Mouse (Mus musculus) adrenal gland, adult (tissue): ENCODE data around the gene Gna13.

Experiments
- DNase-seq, 2 experiments: peaks; one replicate each; pipeline ENCODE4 v3.0.0; 2022 to 2023; ENCODE audit warnings: low spot score in 1 of 2; ENCODE audit not compliant: inconsistent age in 2 of 2

The Gna13 gene

DNA sequence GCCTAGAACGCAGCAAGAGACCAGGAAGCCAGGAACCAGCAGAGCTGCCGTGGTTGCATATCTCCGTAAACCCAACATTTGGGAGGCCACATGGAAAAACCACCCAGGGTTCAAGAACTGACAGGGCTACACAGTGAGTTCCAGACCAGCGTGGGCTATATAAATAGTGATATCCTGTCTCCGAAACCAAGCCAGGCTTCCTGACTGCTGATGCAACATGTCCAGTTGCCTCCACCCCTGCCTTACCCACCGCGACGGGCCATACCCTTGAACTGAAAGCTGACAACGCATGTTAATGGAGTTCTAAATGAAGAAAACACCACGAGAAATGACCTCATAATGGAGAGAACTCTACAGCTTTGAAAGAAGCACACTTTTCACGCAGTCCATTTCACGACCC lies 14.2 kb upstream of the Gna13 start:
- peak in 1 of 2 experiments; percentile 42 for DNase-seq

- peak in 1 of 2 experiments; percentile 64 for DNase-seq
Observed at GRCm38 (mm10) chr11:109349652-109350316, 12.8 kb upstream of the Gna13 start.

DNA sequence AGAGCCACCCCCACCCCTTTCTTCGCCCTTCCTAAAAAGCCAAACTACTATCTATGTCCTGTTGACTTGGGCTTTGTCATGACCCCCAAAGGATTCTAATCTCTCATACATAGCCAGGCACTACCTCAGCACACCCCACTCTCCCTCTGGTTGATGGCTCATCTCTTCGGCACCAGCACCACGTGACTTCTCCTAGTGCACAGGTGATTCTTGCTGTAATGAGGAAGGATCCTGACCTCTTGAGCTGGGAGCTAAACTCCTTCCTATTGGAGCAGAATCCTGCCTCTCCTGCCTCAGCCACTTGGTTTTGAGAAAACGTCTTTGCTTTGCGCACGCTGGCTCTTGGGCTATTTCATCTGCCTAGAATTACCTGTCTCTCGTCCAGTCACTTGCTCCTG lies 12.3 kb upstream of the Gna13 start:
- no peak for DNase-seq

GRCm38 (mm10) chr11:109351489-109351888 lies 11.1 kb upstream of the Gna13 start:
- no peak for DNase-seq

- DNase-seq: peak in 1 of 2 experiments; percentile 56
Observed at GRCm38 (mm10) chr11:109353391-109354235, 9.0 kb upstream of the Gna13 start.

- no peak for DNase-seq
Observed at GRCm38 (mm10) chr11:109354236-109354613, 8.4 kb upstream of the Gna13 start.

DNA sequence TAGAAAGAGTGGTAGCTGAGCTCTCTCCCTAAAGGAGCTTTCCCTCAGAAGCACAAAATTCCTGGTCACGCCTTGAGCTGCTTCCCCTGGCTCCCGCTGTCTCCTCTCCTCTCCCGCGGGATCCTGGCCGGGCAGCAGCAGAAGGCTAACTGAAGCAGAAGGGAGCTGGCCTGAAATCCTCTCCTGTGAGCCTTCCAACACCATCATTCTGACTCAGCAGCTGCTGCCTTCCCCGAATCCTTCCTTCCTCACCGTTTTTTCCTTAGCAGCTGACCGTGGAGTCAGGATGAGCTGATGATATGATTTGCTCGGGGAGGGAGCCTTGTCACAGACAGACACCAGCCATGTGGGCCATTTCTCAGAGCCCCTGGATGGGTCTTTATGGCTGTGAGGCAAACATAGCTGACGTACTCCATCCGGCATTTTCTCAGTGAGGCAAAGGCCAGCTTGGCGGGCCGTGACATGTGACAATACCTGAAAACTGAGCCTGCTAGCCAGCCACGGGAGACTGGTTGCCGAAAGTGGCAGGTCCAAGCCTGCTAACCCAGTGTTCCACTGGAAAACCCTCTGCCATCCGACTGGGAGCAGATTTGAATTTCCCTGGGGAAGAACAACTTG lies 6.8 kb upstream of the Gna13 start:
- no peak for DNase-seq

DNA sequence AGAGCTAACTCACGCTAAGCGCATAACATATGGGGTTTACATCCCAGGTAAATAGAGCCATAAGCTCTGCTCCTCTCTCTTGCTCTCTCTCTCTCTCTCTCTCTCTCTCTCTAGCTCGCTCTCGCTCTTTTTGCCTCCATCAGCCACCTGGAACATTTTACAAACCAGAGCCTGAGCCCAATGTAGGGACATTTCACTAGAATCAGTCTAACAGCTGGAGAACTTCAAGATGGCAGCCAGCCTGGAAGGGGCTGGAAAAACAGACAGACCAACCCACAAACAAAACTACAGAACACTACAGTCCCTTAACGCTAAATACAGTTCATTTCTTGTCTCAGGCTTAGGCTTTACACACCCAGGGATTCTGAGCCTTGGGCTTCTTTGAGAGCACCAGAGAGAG lies 5.5 kb upstream of the Gna13 start:
- DNase-seq: no peak

DNA sequence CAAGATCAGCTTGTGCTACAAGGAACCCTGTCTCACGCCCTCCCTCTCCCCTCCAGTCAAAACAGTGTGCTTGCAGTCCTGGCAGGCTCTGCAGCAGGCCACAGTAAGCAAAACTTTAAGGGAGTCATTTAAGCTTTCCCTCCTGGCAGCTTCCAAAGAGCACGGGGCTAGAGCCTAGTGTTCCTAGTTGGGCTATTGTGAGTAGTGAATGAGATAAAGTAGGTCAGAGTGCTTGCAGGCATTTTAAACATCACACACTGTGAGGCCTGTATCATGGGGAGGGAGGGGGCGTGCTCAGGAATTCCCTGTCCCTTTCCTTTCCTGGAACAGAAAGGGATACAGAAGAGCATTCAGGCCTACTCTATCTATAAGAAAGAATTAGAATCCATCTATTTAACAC lies 4.1 kb upstream of the Gna13 start:
- DNase-seq: no peak

DNA sequence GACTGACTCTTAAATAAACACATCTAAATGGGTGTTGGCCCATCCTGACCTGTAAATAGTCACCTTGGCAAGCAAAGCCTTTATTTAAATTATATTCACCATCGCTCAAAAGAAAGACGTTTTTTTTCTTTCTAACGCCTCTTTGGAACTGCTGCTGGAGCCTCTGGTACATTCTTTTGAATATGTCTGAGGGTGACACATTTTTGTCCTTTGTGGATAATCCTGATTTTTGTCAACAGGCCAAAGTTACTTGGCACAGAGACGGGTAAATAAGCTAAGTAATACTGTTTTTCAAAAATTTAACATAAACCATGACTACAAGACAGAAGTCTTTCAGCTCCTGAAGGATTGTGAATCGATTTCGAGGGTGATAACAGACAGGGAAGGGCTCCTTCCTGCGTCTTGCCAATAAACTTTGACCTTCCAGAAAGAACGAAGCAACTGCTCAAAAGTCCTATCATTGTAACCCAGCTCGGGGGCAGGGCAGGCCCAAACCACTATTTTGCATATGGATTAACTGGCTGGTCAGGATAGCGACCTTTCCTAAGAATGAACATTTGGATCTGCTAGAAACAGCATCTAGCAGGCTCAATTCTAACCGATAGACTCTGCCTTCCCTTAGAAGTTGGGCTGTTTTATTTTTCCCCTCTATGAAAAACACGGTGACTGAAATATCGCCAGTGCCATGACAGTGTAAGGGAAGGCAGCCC lies 3.4 kb upstream of the Gna13 start:
- peak in 1 of 2 experiments; percentile 47 for DNase-seq

DNA sequence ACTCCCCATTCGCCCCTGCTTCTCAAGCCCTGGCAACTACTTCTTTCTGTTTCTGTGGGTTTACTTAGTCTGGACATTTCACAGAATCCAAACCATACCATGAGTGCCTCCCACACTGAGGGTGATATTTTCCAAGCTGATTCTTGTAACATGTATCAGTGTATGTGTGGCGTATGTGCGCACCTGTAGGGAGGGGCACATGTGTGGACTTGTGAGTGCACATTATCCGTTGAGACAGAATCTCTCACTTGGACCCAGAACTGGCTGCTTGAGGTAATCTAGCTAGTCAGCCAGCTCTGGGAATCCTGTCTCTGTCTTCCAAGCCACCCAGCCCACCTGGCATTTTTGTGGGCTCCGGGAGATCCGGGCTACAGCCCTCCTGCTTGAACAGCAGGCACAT lies 2.5 kb upstream of the Gna13 start:
- no peak for DNase-seq

DNA sequence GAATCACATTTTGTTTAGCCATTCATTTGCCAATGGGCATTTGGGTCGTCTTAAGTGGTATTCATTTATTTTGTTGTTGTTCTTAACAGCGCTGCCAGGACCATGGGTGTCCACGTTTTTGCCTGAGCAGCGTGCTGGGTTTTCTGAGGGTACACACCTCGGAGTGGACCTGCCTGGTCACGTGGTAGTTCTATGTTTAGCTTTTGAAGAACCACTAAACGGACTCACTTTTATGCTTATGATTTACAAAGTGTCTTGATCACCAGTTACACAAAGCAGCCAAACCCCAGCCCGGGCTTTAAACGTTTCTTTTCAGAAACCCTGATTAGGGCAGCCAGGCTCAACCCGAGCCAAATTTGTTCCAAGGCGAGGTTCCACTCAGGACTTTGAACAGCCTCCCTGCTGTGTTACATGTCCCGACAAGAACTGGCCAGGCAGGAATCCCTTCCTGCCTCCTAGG lies 2.0 kb upstream of the Gna13 start:
- peak in 1 of 2 experiments; percentile 28 for DNase-seq

DNA sequence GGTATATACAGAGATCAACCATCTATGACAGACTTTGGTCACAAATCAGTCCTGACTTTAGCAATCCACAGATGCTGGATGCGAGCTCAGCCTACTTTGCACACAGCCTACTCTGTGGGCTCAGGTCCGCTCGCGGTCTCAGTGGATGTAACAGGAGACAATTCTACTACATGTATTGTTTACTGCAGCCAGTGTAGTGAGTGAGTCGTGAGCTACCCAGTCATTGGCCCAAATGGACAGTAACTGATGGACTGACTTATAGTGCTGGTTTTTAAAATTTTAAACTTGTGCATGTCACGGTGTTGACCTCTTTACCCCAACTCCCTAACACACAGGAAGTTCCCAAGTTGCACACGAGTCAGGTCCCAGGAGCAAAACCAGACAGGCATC lies 1.4 kb upstream of the Gna13 start:
- peak in 1 of 2 experiments; percentile 39 for DNase-seq

DNA sequence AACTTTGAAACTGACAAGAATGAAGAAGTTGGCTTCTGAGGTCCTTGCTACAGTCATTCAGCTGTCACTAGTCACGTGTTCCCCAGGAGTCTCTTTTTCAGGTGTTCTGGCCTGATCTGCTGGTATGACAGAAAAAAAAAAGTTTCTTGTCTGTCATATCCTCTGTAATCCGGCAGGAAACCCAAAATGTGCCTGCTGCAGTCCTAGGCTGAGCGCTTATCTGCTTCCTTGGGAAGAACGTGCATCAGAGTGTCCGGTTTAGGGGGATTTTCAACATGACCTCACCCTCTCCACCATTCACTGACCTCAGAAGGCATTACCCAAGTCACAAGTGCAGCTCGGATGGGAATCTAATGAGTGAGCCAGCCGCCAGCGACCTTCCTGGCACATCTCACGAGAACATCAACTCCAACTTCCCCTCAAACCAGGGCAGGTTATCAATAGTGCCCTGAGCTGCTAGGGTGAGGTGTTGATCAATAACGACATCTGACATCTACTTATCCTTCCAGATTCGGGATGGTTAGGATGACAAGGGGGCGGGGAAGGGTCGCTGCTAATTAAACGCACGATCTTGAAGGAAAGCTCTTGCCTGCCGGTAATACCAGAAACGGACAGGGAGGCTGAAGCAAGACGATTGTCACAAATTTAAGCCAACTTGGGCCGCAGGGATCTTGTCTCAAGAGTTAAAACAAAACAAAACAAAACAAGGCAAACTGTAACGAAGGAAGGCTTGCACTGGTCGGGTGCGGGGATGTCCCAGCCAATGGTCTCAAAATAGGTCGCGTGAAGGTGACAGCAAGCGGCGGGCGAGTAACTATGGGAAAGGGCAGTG lies 784 bp upstream of the Gna13 start:
- DNase-seq: peak; percentile 64 to 83

DNA sequence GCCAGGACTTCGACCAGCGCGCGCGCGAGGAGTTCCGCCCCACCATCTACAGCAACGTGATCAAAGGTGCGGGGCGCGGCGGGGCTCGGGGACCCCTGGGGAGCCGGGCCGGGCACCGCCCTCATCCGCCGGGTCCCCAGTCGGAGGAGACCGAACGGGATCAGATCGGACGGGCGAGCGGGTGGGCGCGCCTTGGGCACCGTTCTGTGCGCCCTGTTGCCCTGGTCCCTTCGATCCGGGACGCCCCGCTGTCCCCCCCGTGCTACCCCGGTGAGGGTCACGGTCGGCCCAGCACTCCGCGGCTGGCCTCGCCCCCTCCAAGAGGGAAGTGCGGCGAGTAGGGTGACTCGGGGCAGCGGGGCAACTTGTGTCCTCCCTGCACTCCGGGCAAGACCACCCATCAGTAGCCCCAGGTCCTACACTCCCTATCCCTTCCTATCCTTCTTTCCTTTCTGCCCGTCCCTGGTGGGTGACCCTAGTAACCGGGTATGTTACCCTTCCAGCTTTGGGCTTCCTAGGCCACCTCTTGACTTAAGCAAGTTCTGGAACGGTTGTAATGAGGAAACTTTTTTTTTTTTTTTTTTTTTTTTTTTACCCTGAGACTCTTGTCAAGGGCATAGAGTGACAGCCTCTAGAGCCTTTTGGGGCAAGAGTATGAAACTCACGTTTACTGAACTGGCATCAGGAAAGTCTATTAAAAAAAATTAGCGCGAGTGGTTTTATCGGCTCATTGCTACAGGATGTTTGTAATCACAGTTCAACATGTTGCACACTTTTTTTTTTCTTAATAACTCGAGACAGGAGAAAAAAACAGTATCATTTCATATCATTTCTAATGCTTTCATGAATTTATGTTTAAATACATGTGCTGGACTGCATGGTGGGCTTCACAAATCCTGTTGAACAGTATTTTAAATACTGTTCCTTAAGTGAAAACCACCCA lies 831 bp downstream of the Gna13 start:
- peak; percentile 75 to 91 for DNase-seq

DNA sequence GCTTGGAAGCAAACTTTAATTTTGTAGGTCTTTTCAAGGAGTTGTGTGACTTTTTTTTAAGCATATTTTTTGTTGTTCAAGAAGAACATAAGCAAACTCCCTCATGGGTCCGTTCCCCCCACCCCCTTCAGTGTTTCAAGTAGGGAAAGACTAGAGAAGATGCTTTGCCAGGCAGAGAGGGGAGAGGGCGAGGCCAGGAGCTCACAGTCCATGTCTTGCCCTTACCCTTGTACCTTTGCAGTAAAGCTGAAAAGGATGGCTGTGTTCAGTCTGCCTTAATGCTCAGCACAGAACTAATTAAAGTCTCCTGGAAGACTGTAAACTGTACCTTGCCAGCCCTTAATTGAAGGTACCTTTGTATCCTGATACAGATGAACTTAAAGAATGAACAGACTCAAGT lies 1.7 kb downstream of the Gna13 start:
- peak in 1 of 2 experiments; percentile 69 for DNase-seq

GRCm38 (mm10) chr11:109364881-109365280 lies 2.2 kb downstream of the Gna13 start:
- peak in 1 of 2 experiments; percentile 72 for DNase-seq

- DNase-seq: peak in 1 of 2 experiments; percentile 53
Observed at GRCm38 (mm10) chr11:109365818-109366217, 3.2 kb downstream of the Gna13 start.
